Mouse (Mus musculus): Measurements from ENCODE around the gene Serpinb1c.

GRCm38 (mm10) chr13:32908182-32908581 lies 10.2 kb upstream of the Serpinb1c start:
- TF ChIP-seq POLR2A (IDR thresholded peaks at IDR 0.05; ENCODE audit: low read depth, low read length), result no peak
- TF ChIP-seq CTCF (IDR thresholded peaks at IDR 0.05; ENCODE audit: extremely low read depth, insufficient read depth, insufficient read length, insufficient replicate concordance), result no peak
